Mouse (Mus musculus) heart, adult 2 months (tissue): ENCODE measurements around the gene Ptpn9. TPM values are rescaled to one million over a fixed set of nuclear protein-coding genes. Genes with fewer than 3 reads are reported as not detected.

Experiments
- DNase-seq, 2 experiments: peaks; one replicate each; pipeline ENCODE4 v3.0.0; 2021
- H3K27ac ChIP-seq: fragments of 200-600 bp; 2 replicates; pipeline ENCODE4 v1.8.1; 2022
- H3K27me3 ChIP-seq: fragments of 200-500 bp; 2 replicates; pipeline ENCODE4 v1.6.1; 2012; ENCODE audit warnings: mild to moderate bottlenecking, low read length, inconsistent platforms, mixed read lengths; ENCODE audit not compliant: control insufficient read depth, insufficient read depth
- H3K36me3 ChIP-seq: fragments of 200-500 bp; 2 replicates; pipeline ENCODE4 v1.6.1; 2012; ENCODE audit warnings: low read length, inconsistent platforms; ENCODE audit not compliant: control insufficient read depth, insufficient read depth
- H3K4me1 ChIP-seq: fragments of 200-500 bp; 2 replicates; pipeline ENCODE4 v1.6.1; 2011; ENCODE audit warnings: low read length; ENCODE audit not compliant: control insufficient read depth, insufficient read depth
- H3K4me3 ChIP-seq: fragments of 200-600 bp; 2 replicates; pipeline ENCODE4 v1.8.1; 2022
- H3K79me2 ChIP-seq: fragments of 200-500 bp; replicated peaks from 2 replicates; pipeline ENCODE4 v1.6.1; 2012; ENCODE audit warnings: mild to moderate bottlenecking, inconsistent platforms, low read length, moderate library complexity, mixed read lengths; ENCODE audit not compliant: control insufficient read depth, insufficient read depth
- H3K9ac ChIP-seq: fragments of 200-500 bp; 2 replicates; pipeline ENCODE4 v1.6.1; 2012; ENCODE audit warnings: low read depth, mild to moderate bottlenecking, control low read depth, inconsistent platforms, low read length, mixed read lengths
- CTCF ChIP-seq: fragments of 200-600 bp; IDR thresholded peaks from 2 replicates; pipeline ENCODE4 v1.8.1; 2022; ENCODE audit warnings: antibody characterized with exemption, mild to moderate bottlenecking, moderate library complexity
- EP300 ChIP-seq: fragments of 200-500 bp; IDR thresholded peaks from 2 replicates; pipeline ENCODE4 v1.6.1; 2011; ENCODE audit warnings: low read depth, low read length, control low read depth; ENCODE audit not compliant: insufficient read depth
- POLR2A ChIP-seq: fragments of 200-500 bp; IDR thresholded peaks from 2 replicates; pipeline ENCODE4 v1.6.1; 2011; ENCODE audit warnings: mild to moderate bottlenecking, low read depth, low read length, control low read depth; ENCODE audit not compliant: insufficient read depth
- WGBS: fragments of 180-500 bp; shearing (Covaris S2); methylation state at CpG from one replicate; pipeline ENCODE4 v1.1.7; 2018; 5-methylcytosine and 5-hydroxymethylcytosine counted together
- intact Hi-C: fragments of 180-260 bp; cut with DNase I; formaldehyde crosslinking; loops from one replicate; pipeline ENCODE4 v1.15.1; 2025
- polyA plus RNA-seq: library from polyadenylated mRNA; depleted of rRNA; stranded (reverse); fragments of >200 nt; gene quantifications from 2 replicates; pipeline ENCODE4 v1.2.3, GENCODE M21; 2012; rRNA removed
- total RNA-seq, 2 experiments: library from RNA; stranded (reverse); gene quantifications; 2 replicates each; pipeline ENCODE4 v1.2.3; 2021

Gene Ptpn9
- total and polyA plus RNA-seq, 3 experiments, result 7.5 to 9.5 (median 8.2) TPM

- H3K27me3 ChIP-seq, result no peaks in the 10 kb centered on the region
- H3K79me2 ChIP-seq, result peaks cover 3% of the 10 kb centered on the region
- peaks cover 6% of the 10 kb centered on the region for H3K4me1 ChIP-seq
- H3K27ac ChIP-seq, result peak overlapping the region; percentile 98
- peak; percentile 74 to 85 for DNase-seq
- no peak for TF ChIP-seq EP300
- TF ChIP-seq POLR2A, result no peak
- TF ChIP-seq CTCF, result no peak
- H3K36me3 ChIP-seq, result no peaks in the 10 kb centered on the region
- intact Hi-C loops, result loop anchor here (5.0 to 10.0 kb wide), 3 partner anchors 123 to 760 kb away; partner anchors contain the start of genes Arid3b, Snupn and Snx33
- H3K4me3 ChIP-seq, result peak overlapping the region; percentile 55
- H3K9ac ChIP-seq, result peak overlapping the region; percentile 27
- WGBS, result 5% methylated on average over 17 of the region's 17 CpGs
Observed at GRCm38 (mm10) chr9:57074822-57075603, 80.3 kb downstream of the Ptpn9 start.

- Histone ChIP-seq H3K27ac (peak overlapping the region; percentile 98), H3K4me3 (peak overlapping the region; percentile 95), H3K36me3 (no peaks in the 10 kb centered on the region), H3K4me1 (peaks cover 6% of the 10 kb centered on the region), H3K79me2 (peaks cover 7% of the 10 kb centered on the region), H3K27me3 (no peaks in the 10 kb centered on the region), H3K9ac (peak overlapping the region; percentile 27)
- WGBS, result under 1% methylated on average over 43 of the region's 43 CpGs
- intact Hi-C loops, result loop anchor here (10.0 kb wide), 1 partner anchor 759 kb away; the partner anchor contains the start of gene Arid3b
- TF ChIP-seq CTCF, result 0 out of 2 replicates have a peak, but pooled peaks have one; percentile 6
- peak; percentile 63; the same call in 1 of the 2 replicates for TF ChIP-seq POLR2A
- TF ChIP-seq EP300, result no peak; the same call in 1 of the 2 replicates
- peak; percentile 98 to 99 for DNase-seq
Observed at GRCm38 (mm10) chr9:57075681-57076381, 81.1 kb downstream of the Ptpn9 start.

GRCm38 (mm10) chr9:57076701-57077660 is 82.3 kb downstream of the Ptpn9 start:
- peaks cover 7% of the 10 kb centered on the region for H3K79me2 ChIP-seq
- intact Hi-C loops, result loop anchor here (10.0 kb wide), 1 partner anchor 758 kb away; the partner anchor contains the start of gene Arid3b
- TF ChIP-seq CTCF (no peak), EP300 (no peak)
- peak overlapping the region; percentile 80 for H3K9ac ChIP-seq
- 1% methylated on average over 53 of the region's 72 CpGs for WGBS
- no peaks in the 10 kb centered on the region; the same call in 1 of the 2 replicates for H3K36me3 ChIP-seq
- DNase-seq, result peak; percentile 92 to 94
- H3K4me1 ChIP-seq, result peaks cover 4% of the 10 kb centered on the region
- H3K27me3 ChIP-seq, result no peaks in the 10 kb centered on the region
- H3K4me3 ChIP-seq, result peak overlapping the region; percentile 95
- H3K27ac ChIP-seq, result peak overlapping the region; percentile 98

GRCm38 (mm10) chr9:57082236-57082635 is 87.5 kb downstream of the Ptpn9 start:
- Histone ChIP-seq H3K4me1 (no peaks in the 10 kb centered on the region), H3K36me3 (peaks cover 2% of the 10 kb centered on the region), H3K4me3 (no peak overlapping the region), H3K27ac (no peak overlapping the region), H3K79me2 (peaks cover 10% of the 10 kb centered on the region), H3K27me3 (no peaks in the 10 kb centered on the region), H3K9ac (no peak overlapping the region)
- no peak for TF ChIP-seq POLR2A
- no peak for TF ChIP-seq EP300
- no peak for TF ChIP-seq CTCF
- DNase-seq, result no peak
- 87% methylated on average over 3 of the region's 3 CpGs for WGBS
- intact Hi-C loops, result no loop called here

Other genes with a start within 250 kb of the Ptpn9 start
- 1 to 10 TPM; 1.2 to 1.3 TPM for gene Lingo1, start 198.5 kb upstream of the Ptpn9 start, total RNA-seq
- 5.5 and 6.1 TPM in 2 replicates for gene Lingo1, start 198.5 kb upstream of the Ptpn9 start, polyA plus RNA-seq
- gene Odf3l1, start 130.2 kb upstream of the Ptpn9 start, total RNA-seq, result not detected
- 1.5 and 1.6 TPM in 2 replicates for gene Odf3l1, start 130.2 kb upstream of the Ptpn9 start, polyA plus RNA-seq
- 10 to 100 TPM; 12.7 to 13.7 TPM for gene Cspg4, start 129.9 kb upstream of the Ptpn9 start, total RNA-seq
- 15.7 and 17.1 TPM in 2 replicates for gene Cspg4, start 129.9 kb upstream of the Ptpn9 start, polyA plus RNA-seq
- 10 to 100 TPM in 1 of 2 experiments, 1 to 10 TPM in 1; 6.7 to 10.0 TPM for gene Snx33, start 66.6 kb upstream of the Ptpn9 start, total RNA-seq
- 7.8 and 8.8 TPM in 2 replicates for gene Snx33, start 66.6 kb upstream of the Ptpn9 start, polyA plus RNA-seq
- gene Imp3, start 57.4 kb upstream of the Ptpn9 start, total RNA-seq, result 10 to 100 TPM; 54.0 to 63.3 TPM
- 75.6 and 87.1 TPM in 2 replicates for gene Imp3, start 57.4 kb upstream of the Ptpn9 start, polyA plus RNA-seq
- 10 to 100 TPM in 1 of 2 experiments, 1 to 10 TPM in 1; 9.3 to 10.2 TPM for gene Snupn, start 44.0 kb upstream of the Ptpn9 start, total RNA-seq
- gene Snupn, start 44.0 kb upstream of the Ptpn9 start, polyA plus RNA-seq, result 5.7 and 9.5 TPM in 2 replicates
- 10 to 100 TPM; 22.4 to 28.7 TPM for gene Sin3a, start 77.1 kb downstream of the Ptpn9 start, total RNA-seq
- 50.5 and 52.0 TPM in 2 replicates for gene Sin3a, start 77.1 kb downstream of the Ptpn9 start, polyA plus RNA-seq
- gene Man2c1, start 135.8 kb downstream of the Ptpn9 start, total RNA-seq, result 10 to 100 TPM; 44.1 to 47.6 TPM
- 124 and 128 TPM in 2 replicates for gene Man2c1, start 135.8 kb downstream of the Ptpn9 start, polyA plus RNA-seq
- 1 to 10 TPM; 5.4 to 5.9 TPM for gene Neil1, start 153.4 kb downstream of the Ptpn9 start, total RNA-seq
- 8.0 and 8.2 TPM in 2 replicates for gene Neil1, start 153.4 kb downstream of the Ptpn9 start, polyA plus RNA-seq
- gene Commd4, start 163.4 kb downstream of the Ptpn9 start, total RNA-seq, result 10 to 100 TPM; 28.2 to 30.1 TPM
- gene Commd4, start 163.4 kb downstream of the Ptpn9 start, polyA plus RNA-seq, result 53.5 and 58.0 TPM in 2 replicates
- gene Trcg1, start 241.6 kb downstream of the Ptpn9 start, total RNA-seq, result not detected
- not detected in 2 replicates for gene Trcg1, start 241.6 kb downstream of the Ptpn9 start, polyA plus RNA-seq